Mouse (Mus musculus) brown adipose tissue, adult 24 weeks (tissue): ENCODE data around the gene Polr2h. TPM values are rescaled to one million over a fixed set of nuclear protein-coding genes. Genes with fewer than 3 reads are reported as not detected.

Source experiments
- H3K27ac ChIP-seq: fragments of 200-500 bp; replicated peaks from 2 replicates; pipeline ENCODE4 v1.5.1; 2012; ENCODE audit warnings: low read depth, mild to moderate bottlenecking, low read length
- H3K4me1 ChIP-seq: fragments of 200-500 bp; 2 replicates; pipeline ENCODE4 v1.6.1; 2012; ENCODE audit warnings: low read length, mixed read lengths; ENCODE audit not compliant: control insufficient read depth, insufficient read depth, insufficient read length
- H3K4me3 ChIP-seq: fragments of 200-500 bp; 2 replicates; pipeline ENCODE4 v1.5.1; 2012; ENCODE audit warnings: low read depth, mild to moderate bottlenecking, low read length, moderate library complexity; ENCODE audit not compliant: insufficient read depth
- polyA plus RNA-seq: library from polyadenylated mRNA; stranded (reverse); fragments of >200 nt; gene quantifications from 2 replicates; pipeline ENCODE4 v1.2.4, GENCODE M21; 2012; ENCODE audit not compliant: missing spikeins, insufficient read depth, insufficient read length

The Polr2h gene
- polyA plus RNA-seq, 1 experiment: 22.7 TPM

DNA sequence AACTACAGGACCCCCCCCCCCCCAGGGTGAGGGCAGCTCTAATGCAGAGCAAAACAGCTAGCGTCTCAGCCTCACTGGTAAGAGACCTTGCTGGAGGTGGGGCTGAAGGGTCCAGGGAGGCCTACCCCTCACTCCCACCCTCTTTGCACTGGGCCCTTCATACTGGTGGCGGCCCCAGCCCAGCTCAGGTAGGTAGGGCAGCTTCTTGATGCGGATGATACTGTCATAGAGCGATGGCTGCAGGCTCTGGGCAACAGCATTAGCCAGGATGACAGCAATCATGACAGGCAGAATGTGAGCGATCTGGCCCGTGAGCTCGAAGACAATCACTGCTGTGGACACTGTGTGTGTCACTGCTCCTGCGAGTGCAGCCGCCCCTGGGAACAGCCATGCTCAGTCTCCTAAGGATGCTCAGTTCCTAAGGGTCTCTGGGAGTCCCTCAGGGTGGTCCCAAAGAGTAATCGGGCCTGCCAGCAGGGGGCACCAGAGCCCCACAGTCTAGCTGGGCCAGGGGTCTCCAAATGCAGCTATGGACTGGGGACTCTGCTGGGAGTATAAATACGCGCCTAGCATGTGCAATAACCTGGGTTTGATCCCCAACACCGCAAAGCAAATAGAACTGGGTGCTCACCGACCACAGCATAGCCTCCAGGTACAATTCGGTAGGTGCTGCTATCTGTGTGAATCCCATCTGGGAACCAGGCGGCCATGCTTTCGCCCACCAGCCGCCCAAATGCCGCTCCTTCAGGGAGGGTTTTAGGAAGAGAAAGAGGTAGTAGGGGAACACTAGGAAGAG is 8.3 kb upstream of the Polr2h start:
- Histone ChIP-seq H3K27ac (no peak overlapping the region), H3K4me1 (no peaks in the 10 kb centered on the region), H3K4me3 (no peak overlapping the region)

DNA sequence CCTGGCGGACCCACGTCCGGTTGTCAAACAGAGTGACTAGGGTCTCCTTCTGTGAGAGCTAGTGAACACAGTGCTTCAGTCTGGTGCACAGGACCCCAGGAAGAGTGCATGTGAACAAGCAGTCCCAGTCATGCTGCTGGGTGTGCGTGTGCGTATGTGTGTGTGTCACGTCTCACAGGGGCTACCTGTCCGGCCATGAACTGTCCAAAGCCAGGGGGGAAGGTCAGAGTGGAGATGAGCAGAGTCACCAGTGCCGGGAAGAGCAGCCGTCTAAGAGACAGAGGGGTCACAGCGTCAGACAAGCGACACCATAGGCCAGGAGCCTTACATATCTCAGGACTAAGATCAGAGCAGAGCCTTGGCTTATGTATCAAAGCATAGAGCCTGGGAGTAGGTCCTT is 7.1 kb upstream of the Polr2h start:
- Histone ChIP-seq H3K27ac (no peak overlapping the region), H3K4me1 (no peaks in the 10 kb centered on the region), H3K4me3 (no peak overlapping the region)

DNA sequence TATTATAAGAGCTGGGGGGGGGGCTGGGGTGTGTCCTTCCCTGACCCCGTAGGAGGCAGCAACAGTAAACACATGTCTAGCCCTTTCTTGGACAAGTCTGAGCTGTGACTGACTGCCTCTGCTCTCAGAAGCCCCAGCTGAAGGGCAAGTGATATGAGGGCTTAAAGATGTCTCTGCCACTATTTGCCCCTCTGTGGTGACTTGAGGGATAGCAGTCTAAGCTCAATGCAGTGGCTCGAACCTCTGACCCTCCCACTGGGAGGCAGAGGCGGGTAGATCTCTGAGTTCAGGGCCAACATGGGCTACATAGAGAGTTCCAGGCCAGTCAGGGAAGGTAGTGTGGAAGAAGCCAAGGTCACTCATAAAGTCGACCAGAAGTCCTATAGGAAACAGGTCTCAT is 6.7 kb upstream of the Polr2h start:
- Histone ChIP-seq H3K4me3 (no peak overlapping the region), H3K27ac (no peak overlapping the region), H3K4me1 (no peaks in the 10 kb centered on the region)

DNA sequence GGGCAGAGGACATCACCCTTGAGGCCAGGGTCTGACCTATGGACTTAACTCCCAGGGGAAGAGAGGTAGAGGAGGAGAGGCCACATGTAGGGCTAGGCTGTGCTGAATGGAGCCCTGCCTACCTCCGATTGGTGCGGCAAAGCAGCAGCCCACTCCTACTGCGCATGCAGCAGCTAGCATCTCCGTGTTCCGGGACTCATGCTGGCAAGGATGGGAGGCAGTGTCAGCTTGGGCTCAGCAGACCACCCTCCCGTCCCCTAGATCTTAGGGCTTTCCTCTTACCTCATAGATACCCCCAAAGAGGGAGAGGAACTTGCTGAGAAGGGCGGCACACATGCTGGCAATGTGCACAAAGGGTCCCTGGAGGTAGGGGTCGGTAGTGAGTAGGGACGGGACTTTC is 5.3 kb upstream of the Polr2h start:
- Histone ChIP-seq H3K4me3 (no peak overlapping the region), H3K4me1 (no peaks in the 10 kb centered on the region)

DNA sequence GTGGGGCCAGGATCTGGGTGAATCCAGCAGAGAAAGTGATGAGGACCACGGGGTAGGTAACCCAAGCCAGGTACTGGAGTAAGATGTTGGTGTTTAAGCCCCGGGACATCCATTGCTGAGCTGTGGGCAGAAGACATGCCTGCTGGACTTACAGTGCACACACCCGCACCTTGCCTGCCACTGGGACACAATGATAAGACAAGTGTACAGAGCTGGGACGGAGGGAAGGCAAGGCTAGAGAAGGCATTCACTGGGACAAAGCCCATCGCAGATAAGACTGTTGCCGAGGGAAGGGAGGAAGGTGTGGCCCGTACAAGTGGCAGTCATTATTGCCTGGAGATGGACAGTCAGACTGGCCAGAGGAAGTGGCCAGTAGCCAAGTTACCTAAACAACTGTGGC is 4.6 kb upstream of the Polr2h start:
- Histone ChIP-seq H3K4me1 (no peaks in the 10 kb centered on the region), H3K4me3 (no peak overlapping the region), H3K27ac (no peak overlapping the region)

More for the DNA sequence above, 5.3 kb upstream of the Polr2h start:
- no peak overlapping the region for H3K27ac ChIP-seq

DNA sequence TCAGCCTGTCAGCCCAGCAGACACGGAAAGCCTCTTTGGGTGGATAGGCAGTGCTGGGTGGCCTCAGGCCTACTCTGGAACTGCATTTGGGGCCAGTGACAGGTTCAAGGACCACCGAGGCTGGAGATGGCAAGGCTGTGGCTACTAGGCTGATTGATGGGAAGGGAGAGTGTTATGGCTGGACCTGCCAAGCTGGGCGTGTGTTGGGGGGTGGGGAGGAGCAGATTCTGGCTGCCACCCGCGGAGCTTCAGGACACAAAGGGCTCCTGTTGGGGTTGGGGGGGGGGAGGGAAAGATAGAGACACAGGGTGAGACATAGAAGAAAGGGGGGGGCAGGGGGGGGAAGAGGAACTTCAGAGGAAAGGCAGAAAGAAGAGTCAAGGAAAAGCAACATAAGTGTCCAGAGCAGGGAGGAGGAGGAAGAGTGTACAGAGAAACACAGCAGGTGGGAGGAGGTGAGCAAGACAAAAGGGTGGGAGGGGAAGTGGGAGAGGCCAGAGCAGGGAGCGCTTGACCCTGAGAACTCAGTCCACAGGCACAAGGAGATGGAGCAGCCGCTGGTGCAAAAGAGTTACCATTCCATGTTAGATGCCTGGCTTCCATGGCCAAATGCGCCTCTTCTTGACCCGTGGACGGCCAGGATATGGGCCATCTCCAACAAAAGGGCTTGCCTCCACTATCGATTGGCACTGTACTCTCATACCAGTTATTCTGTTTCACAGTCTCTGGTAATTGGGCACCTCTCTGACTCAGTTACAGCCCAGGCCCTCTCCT is 3.0 kb upstream of the Polr2h start:
- H3K27ac ChIP-seq: no peak overlapping the region
- H3K4me1 ChIP-seq: no peaks in the 10 kb centered on the region; the same call in 1 of the 2 replicates
- H3K4me3 ChIP-seq: no peak overlapping the region

DNA sequence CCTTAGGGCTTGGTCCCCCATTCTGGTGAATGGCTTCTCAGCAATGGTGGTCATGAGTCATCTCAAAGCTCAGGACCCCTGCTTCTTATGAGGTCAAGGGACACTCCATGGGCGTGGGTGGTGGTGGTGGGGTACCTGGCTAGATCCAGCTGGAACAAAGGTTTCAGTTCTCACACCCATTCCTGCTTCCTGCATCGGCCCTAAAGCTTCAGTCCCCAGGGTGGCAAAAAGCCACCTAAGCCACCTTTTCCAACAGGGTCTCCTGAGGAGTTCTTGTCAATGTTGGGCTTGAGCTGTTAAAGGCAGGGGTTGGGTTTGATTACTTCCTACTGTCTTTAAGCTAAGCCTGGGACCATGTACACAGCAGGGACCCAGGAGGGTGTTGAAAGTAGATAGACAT is 2.3 kb upstream of the Polr2h start:
- Histone ChIP-seq H3K27ac (no peak overlapping the region), H3K4me3 (peak overlapping the region; percentile 65; the same call in 1 of the 2 replicates), H3K4me1 (no peaks in the 10 kb centered on the region; the same call in 1 of the 2 replicates)

DNA sequence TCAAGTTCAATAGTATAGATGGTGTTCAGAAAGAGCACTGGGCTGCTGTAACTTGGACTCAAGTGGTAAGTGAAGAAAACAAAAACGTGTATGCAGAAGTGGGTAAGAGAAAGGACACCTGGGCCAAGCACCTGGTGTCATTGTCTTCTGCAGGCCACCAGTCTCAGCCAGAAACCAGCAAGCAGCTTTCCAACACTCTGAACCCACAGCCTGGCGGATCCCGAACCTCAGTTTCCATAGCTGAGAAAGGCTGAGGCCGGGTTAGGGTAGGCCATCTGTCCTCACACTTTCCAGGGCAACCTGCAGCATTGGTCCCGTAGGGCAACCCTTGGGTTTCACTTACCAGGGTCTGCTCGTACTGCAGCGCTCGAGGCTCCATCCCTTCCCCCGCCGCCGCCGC is 1.9 kb upstream of the Polr2h start:
- Histone ChIP-seq H3K4me3 (peak overlapping the region; percentile 65), H3K27ac (no peak overlapping the region), H3K4me1 (no peaks in the 10 kb centered on the region; the same call in 1 of the 2 replicates)

DNA sequence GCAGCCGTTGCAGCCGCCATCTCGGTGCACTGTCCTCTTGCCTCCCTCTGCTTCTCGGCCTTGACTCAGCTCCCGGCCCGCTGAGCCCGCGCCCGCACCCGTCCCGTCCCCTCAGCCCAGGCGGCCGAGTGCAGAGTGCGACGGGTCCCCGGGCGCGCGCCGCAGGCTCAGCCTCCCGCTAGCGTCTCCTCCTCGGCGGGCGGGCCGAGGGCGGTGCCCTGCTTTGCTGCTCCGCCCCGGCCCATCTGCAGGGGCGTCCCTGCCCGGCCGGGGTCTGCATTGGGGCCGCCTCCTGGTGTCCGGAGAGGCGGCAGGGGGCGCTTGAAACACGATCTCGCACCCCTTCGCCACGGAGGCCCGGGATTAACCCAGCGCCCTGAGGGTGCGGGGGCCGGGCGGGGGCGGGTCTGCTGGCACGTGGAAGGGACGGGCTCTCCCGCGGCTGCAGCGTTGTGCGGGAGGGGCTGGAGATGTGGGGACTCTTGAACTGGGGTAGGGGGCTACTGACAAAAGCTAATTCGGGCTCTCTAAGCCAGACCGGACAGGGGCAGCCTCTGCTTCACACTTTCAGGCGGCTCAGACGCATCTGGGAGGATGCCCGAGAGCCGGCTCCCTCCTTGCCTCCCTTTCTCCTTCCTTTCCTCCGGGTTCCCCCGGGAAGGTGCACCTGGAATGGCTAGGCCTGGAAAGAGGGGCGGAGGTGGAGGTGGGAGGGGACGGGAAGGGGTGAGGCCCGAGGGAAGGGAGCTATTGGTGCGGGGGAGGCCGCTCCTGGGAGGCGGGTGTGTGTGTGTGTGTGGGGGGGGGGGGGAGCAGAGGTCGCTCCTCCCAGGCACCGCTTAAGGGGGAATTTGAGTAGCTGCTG is 1.3 kb upstream of the Polr2h start:
- Histone ChIP-seq H3K27ac (peak overlapping the region; percentile 68), H3K4me1 (no peaks in the 10 kb centered on the region; the same call in 1 of the 2 replicates), H3K4me3 (peak overlapping the region; percentile 65)

DNA sequence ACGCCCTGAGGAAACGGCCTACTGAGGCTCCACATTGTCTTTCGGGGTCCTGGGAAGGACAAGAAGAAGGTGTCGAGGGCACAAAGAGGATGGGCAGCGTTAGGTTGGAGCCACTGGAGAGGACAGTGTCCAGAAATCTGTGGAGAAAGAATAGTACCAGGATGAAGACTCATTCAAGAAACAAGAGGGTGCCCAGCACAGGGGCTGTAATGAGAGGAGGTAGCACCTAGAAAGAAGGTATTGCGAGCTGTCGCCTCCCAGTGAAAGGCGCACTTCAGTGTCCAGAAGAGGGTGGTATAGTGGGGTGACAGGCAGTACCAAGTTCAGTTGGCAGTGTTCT is 654 bp upstream of the Polr2h start:
- Histone ChIP-seq H3K4me3 (peak overlapping the region; percentile 60), H3K27ac (peak overlapping the region; percentile 68), H3K4me1 (no peaks in the 10 kb centered on the region; the same call in 1 of the 2 replicates)

DNA sequence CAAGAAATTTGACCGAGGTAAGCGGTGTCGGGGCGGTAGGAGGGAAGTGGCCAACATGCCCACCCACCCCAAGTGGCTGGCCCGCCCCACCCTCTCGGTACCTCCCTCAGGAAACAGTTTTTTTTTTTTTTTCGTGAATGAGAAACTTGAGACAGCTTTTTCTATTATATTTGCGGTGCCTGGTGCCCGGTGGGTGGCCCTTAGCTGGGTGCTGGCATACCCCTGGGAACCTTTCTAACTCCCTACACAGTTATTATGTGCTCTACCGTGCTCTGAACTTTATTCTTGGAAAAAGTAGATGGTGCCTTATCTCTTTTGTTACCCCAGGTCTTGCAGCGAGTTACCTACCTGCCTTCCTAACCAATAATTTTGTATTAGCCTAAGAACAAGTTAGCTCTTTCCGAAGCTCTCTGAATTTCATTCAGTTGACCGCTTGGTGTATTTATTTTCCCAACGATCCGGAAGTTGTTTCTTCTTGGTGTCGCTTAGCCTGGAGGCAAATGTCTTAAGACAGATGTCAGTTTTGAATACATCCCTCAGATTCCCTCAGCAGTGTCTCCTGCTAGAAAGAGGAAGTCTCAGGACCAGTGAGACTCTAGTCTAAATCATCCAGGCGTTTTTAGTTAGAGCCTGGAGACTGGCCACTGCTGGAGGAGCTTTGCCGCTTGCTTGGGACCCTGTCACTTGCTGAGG is 659 bp downstream of the Polr2h start:
- Histone ChIP-seq H3K4me1 (no peaks in the 10 kb centered on the region; the same call in 1 of the 2 replicates), H3K27ac (peak overlapping the region; percentile 72), H3K4me3 (peak overlapping the region; percentile 75)

DNA sequence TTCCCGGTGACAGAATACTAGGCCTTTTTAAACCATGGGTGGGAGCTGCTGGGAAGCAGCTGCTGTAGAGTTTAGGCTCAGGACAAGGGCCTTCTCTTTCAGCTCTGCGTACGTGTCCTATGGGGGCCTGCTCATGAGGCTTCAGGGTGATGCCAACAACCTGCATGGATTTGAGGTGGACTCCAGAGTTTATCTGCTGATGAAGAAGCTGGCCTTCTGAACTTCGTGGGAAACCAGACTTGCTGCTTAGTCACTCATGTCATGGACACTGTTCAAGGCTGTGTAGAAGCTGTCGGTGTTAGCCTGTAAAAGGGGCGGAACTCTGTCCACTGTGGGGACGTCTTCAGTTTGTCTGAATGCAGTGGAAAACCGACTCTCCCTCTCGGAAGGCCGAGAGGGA is 4.3 kb downstream of the Polr2h start:
- Histone ChIP-seq H3K27ac (no peak overlapping the region), H3K4me1 (no peaks in the 10 kb centered on the region; the same call in 1 of the 2 replicates), H3K4me3 (no peak overlapping the region)

DNA sequence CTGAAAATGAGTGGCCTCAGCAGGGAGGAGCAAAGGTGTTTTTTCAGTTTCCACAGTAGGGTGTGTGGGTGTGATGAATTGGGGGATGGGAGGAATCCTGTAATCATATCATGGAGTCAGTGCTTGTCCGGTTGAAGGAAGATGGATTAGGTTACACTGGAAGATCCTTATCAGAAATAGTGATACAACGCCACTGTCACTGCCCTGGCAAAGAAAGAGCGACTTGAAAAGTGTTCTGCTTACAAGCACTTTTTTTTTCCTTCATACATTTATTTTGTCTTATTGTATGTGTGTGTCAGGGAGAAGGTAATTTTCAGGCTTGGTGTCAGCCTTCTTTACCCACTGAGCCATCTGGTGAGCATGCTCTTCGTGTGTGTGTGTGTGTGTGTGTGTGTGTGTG is 5.3 kb downstream of the Polr2h start:
- no peaks in the 10 kb centered on the region; the same call in 1 of the 2 replicates for H3K4me1 ChIP-seq
- H3K4me3 ChIP-seq: no peak overlapping the region
- H3K27ac ChIP-seq: no peak overlapping the region

DNA sequence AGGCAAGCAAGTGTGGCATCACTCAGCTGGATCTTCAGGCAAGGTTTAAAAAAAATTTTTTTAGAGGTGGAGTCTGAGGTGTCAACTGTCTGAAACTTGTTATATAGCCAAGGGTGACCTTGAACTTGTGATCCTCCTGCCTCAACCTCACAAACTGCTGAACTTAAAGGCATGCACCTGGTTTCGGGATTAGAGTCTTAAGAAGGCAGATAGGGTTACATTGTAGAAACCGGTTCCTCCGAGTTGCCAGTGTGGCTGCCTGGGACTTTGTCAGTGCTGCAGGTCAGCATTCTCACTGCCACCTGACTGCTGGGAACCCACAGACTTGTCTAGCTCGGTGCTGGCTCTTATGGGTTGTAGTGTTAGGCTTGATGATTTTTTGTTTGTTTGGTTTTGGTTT is 5.8 kb downstream of the Polr2h start:
- H3K27ac ChIP-seq: no peak overlapping the region
- H3K4me3 ChIP-seq: no peak overlapping the region
- no peaks in the 10 kb centered on the region; the same call in 1 of the 2 replicates for H3K4me1 ChIP-seq
